Mouse (Mus musculus) embryo, embryonic 9.5 days (tissue): ENCODE measurements at regions not wholly inside any gene's neighbourhood (a gene's known extent, or its start where the extent isn't known, plus 50 kb on each side); places are given as distances from the start of the nearest gene placed in this dataset.

Experiments
- DNase-seq: peaks from one replicate; pipeline ENCODE4 v3.0.0-alpha.2; 2017; ENCODE audit errors: extremely low spot score

DNA sequence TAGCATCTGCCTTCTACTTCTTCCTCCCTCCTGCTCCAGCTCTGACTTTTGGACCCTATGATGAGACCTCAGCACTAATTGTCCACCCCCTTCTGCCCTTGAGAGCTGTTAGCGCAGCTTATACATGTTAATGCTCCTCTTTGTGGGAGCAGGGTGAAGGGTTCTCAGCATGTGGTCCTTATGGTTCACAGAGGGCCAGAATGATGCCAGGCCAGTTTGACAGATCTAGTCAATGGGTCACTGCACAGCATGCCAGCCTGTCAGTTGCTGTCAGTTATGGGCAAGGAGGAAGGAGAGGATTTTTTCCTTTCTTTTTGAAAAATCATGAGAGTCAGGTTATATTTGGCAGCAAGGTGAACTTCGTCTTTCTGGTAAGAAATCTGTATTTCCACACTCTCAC lies 68.4 kb downstream of the 4931417E11Rik start:
- no peak for DNase-seq

DNA sequence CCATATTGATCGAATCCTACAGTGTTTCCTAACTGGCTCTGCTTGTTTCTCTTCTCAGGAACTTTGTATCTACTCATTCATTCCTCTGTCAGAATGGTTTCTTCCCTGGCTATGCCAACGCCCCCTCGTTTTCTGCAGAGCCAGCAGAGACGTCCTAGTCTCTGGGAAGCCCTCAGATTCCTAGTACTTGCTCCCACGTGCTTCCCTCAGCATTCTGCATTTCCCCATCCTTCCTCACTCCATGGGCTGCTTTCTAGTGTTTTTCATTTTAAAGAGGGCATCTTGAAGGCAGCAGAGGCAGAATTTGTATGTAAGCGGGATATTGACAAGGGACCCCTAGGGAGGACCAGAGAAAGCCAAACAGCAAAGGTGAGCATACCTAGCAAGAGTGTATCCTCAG lies 80.2 kb downstream of the 4931417E11Rik start:
- no peak for DNase-seq

DNA sequence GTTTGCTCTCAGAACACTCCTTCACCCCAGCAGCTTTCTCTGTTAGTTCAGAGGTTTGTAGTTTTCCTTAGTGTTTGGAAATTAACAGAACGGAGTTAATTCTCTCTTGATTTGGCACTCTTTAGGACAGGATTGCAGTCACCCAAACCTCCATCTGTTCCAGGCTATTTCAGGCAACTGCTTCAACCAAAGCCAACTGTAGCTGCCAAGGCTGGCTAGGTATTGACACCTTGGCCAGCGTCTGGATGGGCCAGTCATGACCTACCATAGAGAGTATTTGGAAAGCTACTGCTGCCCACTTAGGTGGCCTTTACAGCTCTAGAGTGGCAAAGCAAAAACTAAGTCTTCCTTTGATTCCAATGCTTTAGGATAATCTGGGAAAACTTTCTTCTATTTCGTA lies 83.2 kb downstream of the 4931417E11Rik start:
- DNase-seq = no peak

DNA sequence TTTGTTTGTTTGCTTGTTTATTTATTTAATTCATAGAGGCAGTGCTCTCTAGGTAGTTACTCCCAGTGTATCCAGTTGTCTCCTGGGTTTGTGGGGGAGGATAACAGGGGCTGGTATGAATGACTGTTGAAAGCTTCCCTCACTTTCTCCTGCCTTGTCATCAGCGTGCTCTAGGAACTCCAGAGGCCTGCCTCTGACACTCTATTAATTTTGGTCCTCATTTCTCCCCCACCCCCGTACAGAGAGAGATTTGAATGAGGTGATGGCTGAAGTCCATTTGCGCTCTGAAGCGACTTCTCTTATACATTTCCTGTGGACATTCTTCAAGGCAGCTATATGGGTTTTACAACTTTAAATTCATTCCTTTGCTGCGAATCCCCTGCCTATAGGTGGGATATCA lies 89.6 kb downstream of the 4931417E11Rik start:
- no peak for DNase-seq

DNA sequence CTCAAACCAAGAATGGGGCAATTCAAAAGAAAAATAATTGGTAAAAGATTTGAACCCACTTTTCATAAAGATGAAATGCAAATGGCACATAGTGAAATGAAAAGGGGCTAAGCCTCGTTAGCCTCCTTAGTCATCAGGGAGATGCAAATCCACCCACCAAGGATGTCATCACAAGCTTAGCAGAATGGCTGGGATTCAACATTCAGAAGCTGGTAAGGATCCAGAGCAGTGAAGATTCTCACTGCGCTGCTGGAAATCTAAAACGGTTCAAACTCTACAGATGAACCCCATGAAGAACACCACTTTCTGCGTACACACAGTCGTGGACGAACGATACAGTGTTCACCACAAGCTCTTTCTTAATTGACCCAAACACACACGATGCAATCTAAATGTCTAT lies 91.6 kb downstream of the 4931417E11Rik start:
- DNase-seq = no peak

DNA sequence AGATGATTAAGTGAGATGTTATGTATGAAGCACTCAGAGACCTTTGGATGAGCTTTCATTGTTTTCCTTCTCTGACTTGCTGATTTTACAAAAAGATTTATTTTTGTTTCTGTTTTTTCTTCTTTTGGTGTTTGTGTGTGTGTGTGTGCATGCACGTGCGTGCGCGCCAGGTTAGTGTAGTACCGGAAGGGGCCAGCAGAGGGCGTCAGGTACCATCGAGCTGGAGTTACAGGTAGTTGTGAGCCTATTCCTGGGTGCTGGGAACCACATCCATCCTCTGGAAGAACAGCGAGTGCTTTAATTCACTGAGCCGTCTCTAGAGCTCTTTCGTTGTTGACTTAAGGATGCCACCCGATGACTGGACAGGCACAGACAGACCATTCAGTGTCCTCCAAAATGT lies 93.2 kb downstream of the 4931417E11Rik start:
- DNase-seq = no peak

DNA sequence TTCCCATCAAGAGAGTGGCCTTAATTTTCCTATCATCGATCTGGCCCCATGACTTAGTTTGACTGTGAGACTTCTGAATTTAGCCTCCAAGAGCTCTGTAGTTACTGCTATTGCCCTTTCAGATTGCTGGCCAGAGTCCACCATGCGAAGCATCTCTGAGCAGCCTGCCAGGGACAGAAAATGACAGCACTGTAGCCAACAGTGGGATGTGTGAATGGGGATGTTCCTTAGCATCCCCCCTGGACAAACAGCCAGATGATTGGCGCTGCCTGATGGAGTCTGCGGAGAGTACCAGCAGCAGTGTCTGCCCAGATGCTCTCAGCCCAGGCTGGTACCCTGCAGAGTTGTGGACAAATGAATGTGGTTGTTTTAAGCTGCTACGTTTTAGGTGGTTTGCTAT lies 96.6 kb downstream of the 4931417E11Rik start:
- no peak for DNase-seq

DNA sequence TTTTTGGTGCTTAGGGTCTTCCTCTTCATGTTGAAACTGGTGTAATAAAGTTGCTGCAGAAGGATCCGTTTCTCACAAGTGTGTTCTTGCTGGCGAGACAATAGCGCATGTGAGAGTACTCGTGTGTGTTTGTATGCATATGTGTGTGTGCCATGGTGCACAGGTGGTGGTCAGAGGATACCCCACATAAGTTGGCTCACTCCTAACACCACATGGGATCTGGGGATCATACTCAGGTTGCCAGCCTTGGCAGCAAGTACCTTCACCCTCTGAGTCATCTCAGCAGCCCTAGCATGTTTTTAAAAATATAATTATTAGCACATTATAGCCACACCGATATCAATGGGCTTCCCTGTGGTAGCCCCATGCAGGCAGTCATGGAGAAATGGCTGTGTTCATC lies 97.6 kb downstream of the 4931417E11Rik start:
- DNase-seq = no peak

DNA sequence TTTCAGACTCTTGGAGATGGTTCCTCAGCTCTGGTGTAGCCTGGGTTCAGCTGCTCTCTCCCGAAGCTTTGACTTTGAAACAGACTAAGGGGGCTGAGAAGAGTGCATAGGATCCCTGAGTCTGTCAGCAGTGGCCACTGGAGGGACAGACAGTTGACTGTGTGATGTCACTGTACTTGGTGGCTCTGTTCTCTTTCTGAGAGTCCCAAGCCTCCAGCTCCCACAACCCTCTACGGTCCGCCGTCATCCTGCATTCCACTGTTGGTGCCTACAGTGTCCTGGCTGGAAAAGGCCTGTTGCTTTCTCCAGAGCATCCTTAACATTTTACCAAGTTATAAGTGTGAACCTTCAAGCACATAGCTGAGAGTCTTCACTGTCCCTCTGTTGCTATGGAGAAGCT lies 98.6 kb downstream of the 4931417E11Rik start:
- no peak for DNase-seq

DNA sequence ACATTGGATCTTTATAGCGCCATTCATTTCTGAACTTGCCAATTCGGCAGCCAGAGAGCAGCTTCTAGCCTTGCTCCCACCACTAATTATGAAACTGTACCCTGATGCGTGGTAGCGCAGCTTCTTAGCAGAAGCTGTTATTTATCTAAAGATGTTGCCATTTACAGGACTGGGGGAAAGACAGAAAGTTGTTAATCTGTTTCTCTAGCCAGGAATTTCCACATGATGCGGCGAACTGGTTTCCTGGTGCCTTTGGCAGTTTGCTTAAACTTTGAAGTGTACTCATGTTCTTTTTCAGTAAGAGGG lies 100.7 kb downstream of the 4931417E11Rik start:
- no peak for DNase-seq

DNA sequence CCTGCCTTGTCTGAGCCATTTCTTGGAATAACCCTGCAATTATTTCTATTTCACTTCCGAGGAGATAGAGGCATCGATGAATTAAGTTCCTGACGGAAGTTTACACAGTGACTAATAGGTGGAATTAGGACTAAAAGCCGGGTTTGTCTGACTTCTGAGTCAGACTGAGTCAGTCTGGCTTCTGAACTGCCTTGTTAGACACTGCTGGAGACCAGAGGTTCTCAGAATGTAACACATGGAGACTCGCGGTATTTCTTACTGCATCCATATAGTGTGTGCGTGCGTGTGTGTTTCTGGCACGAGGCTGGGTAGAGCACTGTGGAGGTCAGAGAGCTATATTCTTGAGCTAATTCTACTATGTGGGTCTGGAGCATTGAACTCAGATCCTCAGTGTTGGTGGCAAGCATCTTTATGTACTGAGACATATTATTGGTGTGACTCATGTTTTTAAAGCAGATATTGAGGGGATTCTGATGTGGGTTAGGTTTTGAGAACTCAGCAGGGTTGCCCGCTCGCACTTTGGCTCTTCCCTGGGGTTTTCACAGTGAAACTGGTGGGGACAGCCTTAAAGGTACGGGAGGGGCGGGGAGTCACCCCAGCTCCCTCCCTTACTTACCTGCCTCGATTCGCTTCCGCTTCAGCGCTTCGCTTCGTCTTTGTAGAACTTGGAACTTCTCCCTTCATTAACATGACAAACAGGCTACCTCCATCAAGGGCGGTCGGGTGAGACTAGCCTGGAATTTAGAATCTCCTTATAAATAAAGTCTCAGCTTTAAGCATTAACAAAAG lies 101.2 kb downstream of the 4931417E11Rik start:
- DNase-seq = peak; percentile 9

DNA sequence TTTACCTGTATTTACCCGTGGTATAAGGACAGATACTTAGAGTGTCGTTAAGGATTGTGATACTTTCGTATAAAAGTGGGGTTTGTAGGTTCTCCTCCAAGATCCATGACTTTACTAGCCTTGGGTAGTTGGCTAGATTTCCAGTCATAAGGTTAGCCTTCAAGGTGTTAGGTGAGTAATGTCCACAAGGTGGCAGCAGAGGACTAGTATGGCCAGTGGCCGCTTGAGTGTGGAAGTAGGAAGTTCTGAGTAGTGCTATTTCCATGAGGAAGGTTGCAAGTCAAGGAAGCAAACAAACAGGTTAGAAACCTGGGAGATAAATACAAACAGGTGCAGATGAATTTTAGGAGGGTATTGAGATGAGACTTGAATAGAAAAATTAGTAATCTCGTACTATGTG lies 101.9 kb downstream of the 4931417E11Rik start:
- peak; percentile 78 for DNase-seq

DNA sequence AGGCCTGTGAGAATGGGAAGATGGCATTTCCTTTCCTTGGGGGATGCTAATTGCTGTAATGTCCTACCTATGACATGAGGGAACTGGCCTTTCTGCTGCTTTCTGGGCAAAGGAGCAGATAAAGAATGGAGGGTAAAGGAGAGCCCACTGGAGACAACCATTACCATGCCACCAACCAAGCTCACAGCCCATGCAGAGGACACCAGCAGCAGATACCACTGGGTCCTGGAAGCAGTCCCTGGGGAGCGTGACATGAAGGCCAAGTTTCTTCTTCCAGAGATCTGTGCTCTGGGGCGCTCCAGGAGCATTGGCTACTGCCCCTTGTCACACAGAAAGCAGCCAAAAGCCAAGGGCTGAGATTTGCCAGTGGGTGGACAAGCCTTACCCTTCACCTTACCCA lies 102.8 kb downstream of the 4931417E11Rik start:
- DNase-seq = no peak

DNA sequence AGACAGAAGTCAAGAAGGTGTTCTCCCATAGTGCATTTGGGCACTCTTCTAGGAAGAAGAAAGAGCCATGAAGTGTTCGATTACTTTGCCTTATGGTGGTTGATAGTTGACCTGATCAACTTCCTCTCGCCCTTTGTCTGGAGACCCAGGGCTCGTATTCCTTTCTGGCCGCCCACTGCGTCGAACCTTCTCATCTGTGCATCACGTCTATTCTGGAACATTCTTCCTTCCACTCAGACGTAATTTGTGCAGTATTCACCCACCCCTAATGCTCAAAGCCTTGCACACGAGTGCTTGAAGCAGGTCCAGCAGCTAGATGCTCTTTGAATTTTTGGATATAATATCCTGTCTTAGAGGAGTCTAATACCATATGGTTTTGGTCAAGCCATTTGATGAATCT lies 104.2 kb downstream of the 4931417E11Rik start:
- DNase-seq = no peak

DNA sequence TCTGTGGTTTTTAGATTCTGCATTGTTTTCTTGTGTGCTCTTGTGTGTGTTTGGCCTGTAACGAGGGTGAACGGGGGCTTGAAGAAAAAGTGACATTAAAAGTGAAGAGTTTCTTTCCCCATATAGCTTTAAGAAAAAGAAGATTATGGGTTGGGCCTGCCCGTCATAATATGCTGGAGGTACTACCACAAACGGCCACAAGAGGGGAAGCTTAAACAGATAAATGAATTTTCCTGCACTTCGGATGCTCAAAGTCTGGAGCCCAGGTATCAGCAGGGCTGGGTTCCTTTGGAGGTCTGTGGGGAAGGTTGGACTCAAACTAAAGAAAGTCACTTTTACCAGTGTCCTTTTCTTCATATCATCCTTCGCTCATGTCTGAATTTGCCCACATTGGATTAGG lies 86.8 kb downstream of the Suclg1 start:
- DNase-seq = no peak

DNA sequence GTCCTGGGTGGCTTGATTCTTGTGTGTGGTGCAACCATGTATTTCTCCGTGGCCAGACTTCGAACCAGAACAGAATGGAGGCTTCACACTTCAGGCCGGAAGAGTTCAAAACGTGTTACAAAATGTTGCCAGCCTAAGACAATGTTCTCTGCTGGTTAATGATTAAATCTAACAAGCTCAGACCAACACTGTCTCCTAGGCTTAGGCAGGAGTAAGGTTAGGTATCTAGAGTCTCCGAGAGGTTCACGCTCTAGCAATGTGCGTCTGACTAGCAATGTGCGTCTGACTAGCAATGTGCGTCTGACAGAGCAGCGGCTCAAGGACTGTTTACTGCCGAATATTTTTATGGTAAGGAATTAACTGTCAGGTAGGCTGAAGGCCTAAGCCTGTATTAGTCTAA lies 81.5 kb downstream of the Suclg1 start:
- no peak for DNase-seq
